Mouse (Mus musculus): ENCODE measurements around the gene Trak1. TPM values are rescaled to one million over a fixed set of nuclear protein-coding genes. Genes with fewer than 3 reads are reported as not detected.
A peak's percentile ranks its signal among the peaks of the same experiment; 100 is the strongest.

Gene Trak1
- polyA plus RNA-seq, 1 experiment from 2014 or later: 32.2 TPM

DNA sequence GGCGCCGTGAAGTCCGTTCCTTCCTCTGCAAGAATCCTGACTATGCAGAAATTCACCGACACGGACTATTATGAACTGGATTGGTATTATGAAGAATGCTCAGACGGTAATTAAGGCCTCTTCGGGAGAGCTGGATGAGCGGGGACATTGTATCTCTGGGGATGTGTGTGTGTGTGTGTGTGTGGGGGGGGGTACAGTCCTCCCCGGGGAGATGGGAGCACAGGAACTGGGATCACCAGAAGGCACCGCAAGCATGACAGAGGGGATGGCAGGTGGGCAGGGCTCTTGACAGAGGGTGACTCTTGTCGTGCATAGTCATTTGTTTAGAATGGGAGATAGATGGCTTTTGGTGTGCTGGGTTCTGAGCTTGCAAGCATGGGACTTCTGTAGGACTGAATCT lies 106.4 kb downstream of the Trak1 start:
- peaks cover 5% of the 10 kb centered on the region; the same call in 1 of the 2 replicates for H3K36me3 ChIP-seq
- peaks cover 13% of the 10 kb centered on the region for H3K4me1 ChIP-seq
- 0 out of 2 replicates have a peak overlapping the region, but pooled peaks have one; percentile 12 for H3K27ac ChIP-seq (replicated peaks)
- 0 out of 2 replicates have a peak overlapping the region, but pooled peaks have one; percentile 24 for H3K9ac ChIP-seq
- 72% methylated on average over 11 of the region's 11 CpGs for WGBS
- H3K9me3 ChIP-seq: no peaks in the 10 kb centered on the region
- no peaks in the 10 kb centered on the region for H3K27me3 ChIP-seq (replicated peaks)
- peak overlapping the region; percentile 21; the same call in 1 of the 2 replicates for H3K4me3 ChIP-seq
- no peak for ATAC-seq (ENCODE audit: extremely low read depth, insufficient number of reproducible peaks, low FRiP score, low TSS enrichment)
- H3K4me2 ChIP-seq: peak overlapping the region; percentile 49

DNA sequence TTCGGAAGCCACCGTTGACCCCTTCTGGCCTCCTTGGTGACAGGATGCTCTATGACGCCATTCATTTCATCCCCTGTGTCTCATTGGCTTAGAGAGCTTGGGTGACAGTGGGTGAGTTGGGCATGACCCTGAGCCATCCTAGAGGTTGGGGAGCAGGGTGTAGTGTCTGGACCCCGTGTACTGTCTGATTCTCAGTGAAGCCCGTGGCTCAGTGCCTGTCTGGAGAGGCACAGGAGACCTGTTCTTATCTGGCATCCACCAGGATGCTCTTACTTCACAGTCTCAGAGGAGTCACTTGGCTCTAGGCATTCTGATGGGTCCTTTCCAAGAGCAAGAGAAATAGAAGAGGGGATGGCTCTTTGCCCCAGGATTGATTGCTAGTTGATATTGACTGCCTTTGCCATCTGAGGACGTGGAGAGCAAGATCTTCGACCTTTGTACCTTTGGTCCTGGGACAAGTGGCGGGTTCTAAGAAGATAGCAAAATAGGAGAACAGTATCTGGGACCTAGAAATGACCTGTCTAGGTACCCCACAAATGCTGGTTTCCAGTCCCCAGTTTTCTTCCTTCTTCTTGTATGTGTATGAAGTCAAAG lies 107.9 kb downstream of the Trak1 start:
- H3K9ac ChIP-seq: no peak overlapping the region
- WGBS: 84% methylated on average over 8 of the region's 8 CpGs
- peaks cover 9% of the 10 kb centered on the region for H3K4me1 ChIP-seq
- H3K4me3 ChIP-seq: no peak overlapping the region
- no peak for ATAC-seq (ENCODE audit: extremely low read depth, insufficient number of reproducible peaks, low FRiP score, low TSS enrichment)
- H3K36me3 ChIP-seq: peaks cover 5% of the 10 kb centered on the region; the same call in 1 of the 2 replicates
- H3K27ac ChIP-seq (replicated peaks): no peak overlapping the region
- no peak overlapping the region for H3K4me2 ChIP-seq
- H3K27me3 ChIP-seq (replicated peaks): no peaks in the 10 kb centered on the region
- H3K9me3 ChIP-seq: no peaks in the 10 kb centered on the region

DNA sequence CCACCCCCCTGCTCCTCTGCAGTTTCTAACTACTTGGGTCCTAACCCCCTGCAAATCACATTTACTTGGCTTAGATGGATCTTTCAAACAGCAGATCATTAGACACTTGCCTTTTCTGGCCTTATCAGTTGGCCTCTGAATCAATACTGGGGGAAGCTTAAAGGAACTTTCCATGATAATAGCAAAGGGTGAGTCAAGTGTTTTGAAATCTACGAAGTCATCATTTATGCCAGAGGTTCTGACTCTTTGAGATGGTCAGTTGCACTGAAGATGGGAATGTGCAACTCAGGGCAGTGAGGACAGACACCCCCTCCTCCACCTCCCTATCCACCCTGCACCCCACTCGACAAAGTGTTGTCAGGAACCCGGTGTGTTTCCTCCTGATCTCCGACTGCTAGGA lies 108.5 kb downstream of the Trak1 start:
- Histone ChIP-seq H3K36me3 (peaks cover 5% of the 10 kb centered on the region; the same call in 1 of the 2 replicates), H3K4me2 (no peak overlapping the region), H3K4me1 (peaks cover 9% of the 10 kb centered on the region), H3K9ac (no peak overlapping the region), H3K27ac (replicated peaks) (no peak overlapping the region), H3K4me3 (no peak overlapping the region), H3K9me3 (no peaks in the 10 kb centered on the region), H3K27me3 (replicated peaks) (no peaks in the 10 kb centered on the region)
- no peak for ATAC-seq (ENCODE audit: extremely low read depth, insufficient number of reproducible peaks, low FRiP score, low TSS enrichment)
- 78% methylated on average over 4 of the region's 4 CpGs for WGBS

DNA sequence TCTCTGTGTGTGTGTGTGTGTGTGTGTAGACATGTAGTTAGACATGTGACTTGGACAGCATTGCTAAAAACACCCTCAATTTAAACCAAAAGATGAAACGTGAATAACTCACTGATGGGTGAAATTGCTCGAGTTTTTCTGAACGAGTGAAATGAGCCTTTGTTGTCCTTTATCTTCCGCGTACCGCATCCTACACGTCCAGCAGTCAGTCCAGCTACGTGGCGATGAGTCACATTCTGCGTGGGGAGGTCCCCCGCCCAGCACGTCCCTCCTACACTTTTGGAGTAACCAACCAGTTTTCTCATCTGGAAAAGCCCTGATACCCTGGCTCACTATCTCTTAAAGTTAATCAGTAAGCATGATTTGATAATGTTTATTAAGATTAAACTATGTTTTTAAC lies 116.9 kb downstream of the Trak1 start:
- no peak for ATAC-seq (ENCODE audit: extremely low read depth, insufficient number of reproducible peaks, low FRiP score, low TSS enrichment)
- H3K4me2 ChIP-seq: no peak overlapping the region
- H3K4me3 ChIP-seq: no peak overlapping the region
- H3K9ac ChIP-seq: no peak overlapping the region
- peaks cover 6% of the 10 kb centered on the region for H3K36me3 ChIP-seq
- H3K27ac ChIP-seq (replicated peaks): no peak overlapping the region
- 72% methylated on average over 12 of the region's 12 CpGs for WGBS
- H3K4me1 ChIP-seq: peaks cover 21% of the 10 kb centered on the region
- H3K27me3 ChIP-seq (replicated peaks): no peaks in the 10 kb centered on the region
- no peaks in the 10 kb centered on the region for H3K9me3 ChIP-seq

DNA sequence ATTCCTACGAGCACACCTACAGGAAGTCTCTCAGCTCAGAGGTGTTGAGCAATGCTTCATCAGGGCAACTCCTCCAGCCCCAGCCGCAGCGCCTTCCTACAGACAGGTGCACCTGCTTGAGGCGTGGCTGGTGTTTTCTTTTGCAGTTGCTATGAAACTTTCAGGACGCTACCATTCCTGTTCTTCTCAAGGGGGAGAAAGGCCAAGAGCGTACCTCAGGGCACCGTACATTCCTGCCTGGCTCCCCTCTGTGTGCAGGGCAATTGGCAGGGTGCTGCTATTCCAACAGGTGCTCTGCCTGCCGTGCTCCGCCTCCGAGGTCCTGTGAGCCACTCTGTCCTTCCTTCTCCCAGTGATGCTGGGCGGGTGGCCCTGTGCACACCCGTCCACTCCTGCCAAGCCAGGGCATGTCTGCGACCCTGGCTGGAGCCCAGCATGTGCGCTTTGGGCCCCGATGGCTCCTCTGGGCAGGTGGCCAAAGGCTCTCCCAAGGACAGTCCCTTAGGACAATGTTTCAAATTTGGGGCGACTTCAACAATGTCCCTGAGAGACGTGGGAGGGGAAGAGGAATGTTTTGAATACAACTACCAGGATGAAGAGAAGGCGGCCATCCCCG lies 118.4 kb downstream of the Trak1 start:
- no peaks in the 10 kb centered on the region for H3K27me3 ChIP-seq (replicated peaks)
- ATAC-seq (ENCODE audit: extremely low read depth, insufficient number of reproducible peaks, low FRiP score, low TSS enrichment): peak; percentile 31; the same call in 1 of the 2 replicates
- H3K4me2 ChIP-seq: no peak overlapping the region
- peaks cover 27% of the 10 kb centered on the region for H3K4me1 ChIP-seq
- 71% methylated on average over 19 of the region's 19 CpGs for WGBS
- peaks cover 6% of the 10 kb centered on the region for H3K36me3 ChIP-seq
- no peak overlapping the region for H3K4me3 ChIP-seq
- H3K9ac ChIP-seq: no peak overlapping the region
- no peaks in the 10 kb centered on the region for H3K9me3 ChIP-seq
- H3K27ac ChIP-seq (replicated peaks): no peak overlapping the region

DNA sequence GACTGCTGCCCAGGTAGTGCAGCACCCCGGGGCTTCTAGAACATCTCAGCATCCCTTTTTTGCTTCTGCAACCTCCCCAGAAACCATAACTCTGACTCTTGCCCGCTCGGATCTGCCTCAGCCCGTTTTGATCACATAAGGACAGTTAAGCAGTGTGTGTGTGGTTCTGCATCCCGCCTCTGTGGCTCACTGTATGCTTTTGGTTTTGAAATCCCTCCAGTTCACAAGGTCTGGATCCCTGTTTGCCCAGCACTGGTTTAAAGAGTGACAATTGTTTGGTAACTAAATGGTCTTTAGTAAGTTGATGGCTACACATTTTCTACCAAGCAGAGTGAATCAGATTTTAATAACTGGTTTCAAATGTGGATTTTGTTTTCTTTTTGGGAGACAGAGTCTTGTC lies 119.2 kb downstream of the Trak1 start:
- Histone ChIP-seq H3K27me3 (replicated peaks) (no peaks in the 10 kb centered on the region), H3K4me2 (no peak overlapping the region), H3K4me3 (no peak overlapping the region), H3K27ac (replicated peaks) (no peak overlapping the region), H3K9me3 (no peaks in the 10 kb centered on the region), H3K9ac (no peak overlapping the region), H3K36me3 (peaks cover 6% of the 10 kb centered on the region), H3K4me1 (peaks cover 33% of the 10 kb centered on the region)
- ATAC-seq (ENCODE audit: extremely low read depth, insufficient number of reproducible peaks, low FRiP score, low TSS enrichment): no peak
- WGBS: 80% methylated on average over 5 of the region's 5 CpGs

DNA sequence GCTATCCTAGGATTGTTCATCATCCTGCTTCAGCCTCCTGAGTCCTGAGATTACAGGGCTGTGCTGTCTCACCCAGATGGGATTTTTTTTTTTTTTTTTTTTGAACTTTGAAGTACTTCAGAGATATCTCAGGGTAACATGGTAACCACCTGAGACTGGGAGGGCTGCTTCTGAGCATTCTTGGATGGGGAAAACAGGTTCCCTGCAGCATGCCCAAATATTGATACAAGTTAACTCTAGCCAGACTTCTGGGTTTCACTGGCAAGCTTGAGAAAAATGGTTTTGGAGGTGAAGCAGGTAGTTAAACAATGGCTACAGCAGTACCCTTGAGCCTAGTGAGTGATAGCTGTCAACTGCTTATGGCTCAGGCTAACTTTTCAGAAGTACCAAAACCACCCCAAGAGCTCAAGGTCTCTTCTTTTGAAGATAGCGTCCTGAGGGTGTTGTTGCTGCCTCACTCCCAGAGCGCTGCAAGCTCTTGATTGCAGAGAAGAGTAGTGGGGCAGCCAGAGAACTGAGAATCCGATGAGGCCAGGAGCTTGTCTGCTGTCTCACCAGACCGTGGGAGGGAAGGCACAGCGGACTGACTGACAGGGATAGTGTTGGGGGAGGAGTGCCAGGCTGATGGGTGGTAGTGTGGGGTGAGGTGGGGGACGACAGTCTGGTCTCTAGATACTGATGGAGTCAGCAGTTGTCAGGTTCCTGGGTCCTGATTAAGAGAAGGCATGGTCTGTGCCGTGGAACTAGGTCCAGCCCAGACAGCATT lies 119.8 kb downstream of the Trak1 start:
- no peak overlapping the region for H3K9ac ChIP-seq
- 50% methylated on average over 7 of the region's 7 CpGs for WGBS
- H3K9me3 ChIP-seq: no peaks in the 10 kb centered on the region
- H3K36me3 ChIP-seq: peaks cover 6% of the 10 kb centered on the region
- no peaks in the 10 kb centered on the region for H3K27me3 ChIP-seq (replicated peaks)
- no peak overlapping the region for H3K4me3 ChIP-seq
- ATAC-seq (ENCODE audit: extremely low read depth, insufficient number of reproducible peaks, low FRiP score, low TSS enrichment): no peak
- peaks cover 39% of the 10 kb centered on the region for H3K4me1 ChIP-seq
- H3K4me2 ChIP-seq: no peak overlapping the region
- no peak overlapping the region for H3K27ac ChIP-seq (replicated peaks)

DNA sequence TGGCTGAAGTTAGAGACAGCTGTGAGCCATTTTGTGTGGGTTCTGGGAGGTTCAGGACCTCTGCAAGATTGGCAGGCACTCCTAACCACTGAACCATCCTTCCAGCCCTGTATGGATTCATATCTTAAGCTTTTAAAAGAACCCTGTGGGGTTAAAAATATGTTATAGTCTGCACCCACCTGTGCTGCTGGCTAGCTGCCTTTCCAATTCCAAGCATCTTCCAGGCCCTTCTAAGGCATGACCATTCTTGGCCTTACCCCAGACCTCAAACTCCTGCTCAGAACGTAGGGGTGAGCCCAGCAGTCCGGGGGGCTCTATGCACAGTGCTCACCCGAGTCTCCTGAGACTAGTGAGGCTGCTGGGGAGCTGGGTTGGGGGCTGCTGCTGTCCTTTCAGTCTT lies 121.7 kb downstream of the Trak1 start:
- Histone ChIP-seq H3K36me3 (peaks cover under 1% of the 10 kb centered on the region; the same call in 1 of the 2 replicates), H3K4me1 (peaks cover 52% of the 10 kb centered on the region), H3K27ac (replicated peaks) (no peak overlapping the region), H3K4me3 (no peak overlapping the region), H3K9ac (no peak overlapping the region), H3K4me2 (no peak overlapping the region), H3K9me3 (no peaks in the 10 kb centered on the region), H3K27me3 (replicated peaks) (no peaks in the 10 kb centered on the region)
- no peak for ATAC-seq (ENCODE audit: extremely low read depth, insufficient number of reproducible peaks, low FRiP score, low TSS enrichment)
- 80% methylated on average over 3 of the region's 3 CpGs for WGBS

DNA sequence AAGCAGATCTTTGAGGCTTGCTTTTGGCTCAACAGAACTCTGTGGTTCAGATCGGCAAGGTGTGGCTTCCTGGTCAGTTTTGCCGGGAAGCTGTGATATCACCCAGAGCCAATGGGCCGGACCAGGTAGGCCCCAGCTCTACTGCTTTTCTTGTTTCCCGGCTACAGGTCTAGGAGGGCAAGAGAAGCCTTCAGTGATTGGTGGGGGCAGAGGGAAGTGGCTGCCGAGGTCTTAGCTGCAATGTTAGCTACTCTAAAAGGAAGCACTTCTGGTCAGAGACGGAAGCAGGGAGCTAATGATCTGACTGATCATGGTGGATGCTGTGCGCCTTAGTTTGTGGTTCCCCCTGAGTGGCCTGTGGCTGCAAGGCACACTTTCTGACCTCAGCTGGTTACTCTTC lies 122.3 kb downstream of the Trak1 start:
- no peak for ATAC-seq (ENCODE audit: extremely low read depth, insufficient number of reproducible peaks, low FRiP score, low TSS enrichment)
- Histone ChIP-seq H3K36me3 (no peaks in the 10 kb centered on the region), H3K4me3 (no peak overlapping the region), H3K27ac (replicated peaks) (no peak overlapping the region), H3K9ac (no peak overlapping the region), H3K27me3 (replicated peaks) (no peaks in the 10 kb centered on the region), H3K9me3 (no peaks in the 10 kb centered on the region), H3K4me1 (peaks cover 56% of the 10 kb centered on the region), H3K4me2 (no peak overlapping the region)
- 73% methylated on average over 7 of the region's 7 CpGs for WGBS

DNA sequence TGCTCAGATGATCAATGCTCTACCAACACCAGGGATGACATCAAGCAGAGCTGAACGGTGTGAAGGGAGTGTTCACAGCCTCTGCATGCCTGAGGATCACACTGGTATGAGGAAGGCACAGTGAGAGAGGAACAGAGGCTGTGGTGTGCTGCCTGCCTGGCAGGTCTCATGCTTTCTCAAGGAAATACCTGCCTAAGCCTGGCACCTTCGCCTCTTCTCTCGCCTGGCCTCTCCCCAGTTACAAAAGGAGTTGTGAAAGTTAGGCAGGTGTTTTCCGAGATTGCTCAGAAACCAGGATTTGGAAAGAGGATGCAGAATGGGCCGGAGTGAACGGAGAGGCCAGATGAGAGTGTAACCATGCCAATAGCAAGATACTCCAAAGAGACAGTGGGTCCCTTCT lies 123.5 kb downstream of the Trak1 start:
- Histone ChIP-seq H3K27ac (replicated peaks) (no peak overlapping the region), H3K4me1 (peaks cover 60% of the 10 kb centered on the region), H3K4me3 (no peak overlapping the region), H3K36me3 (no peaks in the 10 kb centered on the region), H3K9ac (no peak overlapping the region), H3K9me3 (no peaks in the 10 kb centered on the region), H3K27me3 (replicated peaks) (no peaks in the 10 kb centered on the region), H3K4me2 (no peak overlapping the region)
- WGBS: 79% methylated on average over 6 of the region's 6 CpGs
- ATAC-seq (ENCODE audit: extremely low read depth, insufficient number of reproducible peaks, low FRiP score, low TSS enrichment): no peak

DNA sequence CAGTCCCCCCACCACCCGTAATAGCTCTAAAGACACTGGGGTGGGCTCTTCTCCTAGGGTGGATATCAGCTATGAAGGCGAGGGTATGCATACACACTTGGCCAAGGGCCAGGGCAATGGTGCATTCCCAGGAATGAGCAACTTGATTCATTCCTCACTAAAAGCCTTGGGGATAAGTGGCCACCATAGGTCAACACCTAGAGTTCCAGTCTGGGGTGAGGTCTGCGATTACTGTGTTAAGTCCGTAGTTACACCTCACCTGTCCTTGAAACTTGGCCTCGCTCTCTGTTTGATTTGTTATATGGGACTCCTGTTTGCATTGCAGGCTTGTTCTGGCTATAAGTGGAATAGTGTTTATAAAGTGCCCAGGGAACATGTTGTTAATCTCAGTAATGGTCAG lies 125.1 kb downstream of the Trak1 start:
- no peaks in the 10 kb centered on the region for H3K9me3 ChIP-seq
- no peak overlapping the region for H3K4me3 ChIP-seq
- no peak overlapping the region for H3K27ac ChIP-seq (replicated peaks)
- no peak overlapping the region for H3K4me2 ChIP-seq
- H3K36me3 ChIP-seq: no peaks in the 10 kb centered on the region
- H3K27me3 ChIP-seq (replicated peaks): no peaks in the 10 kb centered on the region
- WGBS: 74% methylated on average over 5 of the region's 5 CpGs
- ATAC-seq (ENCODE audit: extremely low read depth, insufficient number of reproducible peaks, low FRiP score, low TSS enrichment): no peak
- H3K4me1 ChIP-seq: peaks cover 63% of the 10 kb centered on the region
- no peak overlapping the region for H3K9ac ChIP-seq
